Mouse (Mus musculus) CH12.LX (cell line): ENCODE results near the gene Aven. TPM values are rescaled to one million over a fixed set of nuclear protein-coding genes. Genes with fewer than 3 reads are reported as not detected.

Source experiments
- DNase-seq: peaks from one replicate; pipeline ENCODE4 v3.0.0-alpha.2; 2013; ENCODE audit errors: extremely low read depth
- H3K27ac ChIP-seq: 2 replicates; pipeline ENCODE4 v1.5.1; 2012; ENCODE audit warnings: low read depth, mild to moderate bottlenecking, control low read depth, moderate library complexity; ENCODE audit not compliant: insufficient read depth
- H3K27me3 ChIP-seq: replicated peaks from 2 replicates; pipeline ENCODE3; 2012; ENCODE audit warnings: inconsistent platforms
- H3K36me3 ChIP-seq, 2 experiments: replicated peaks in 1 of 2; 2 replicates each; pipeline versions ENCODE3 to v1.6.1; 2012; ENCODE audit warnings: inconsistent platforms in 1 of 2, low read length in 1 of 2, mild to moderate bottlenecking in 1 of 2, mixed read lengths in 1 of 2, moderate library complexity in 1 of 2; ENCODE audit not compliant: control insufficient read depth in 1 of 2, insufficient read depth in 1 of 2
- H3K4me1 ChIP-seq, 2 experiments: 2 replicates each; pipeline ENCODE4 v1.6.1; 2012; ENCODE audit warnings: inconsistent platforms in 1 of 2, moderate library complexity in 1 of 2; ENCODE audit not compliant: insufficient read depth in 2 of 2, control insufficient read depth in 1 of 2
- H3K4me2 ChIP-seq: 2 replicates; pipeline ENCODE4 v1.6.1; 2012; ENCODE audit warnings: low read depth, mild to moderate bottlenecking, control low read depth; ENCODE audit not compliant: poor library complexity, insufficient read depth, severe bottlenecking
- H3K4me3 ChIP-seq, 3 experiments: fragments of 150-350 bp in 1 of 3; sonication (generic) in 1 of 3; replicated peaks in 1 of 3; 2 replicates each; pipeline versions ENCODE3 to v1.5.1; 2011 to 2012; ENCODE audit warnings: low read depth in 2 of 3, low read length in 2 of 3, mild to moderate bottlenecking in 2 of 3, moderate library complexity in 2 of 3, control low read depth in 1 of 3, improper control_type of control experiment in 1 of 3, inconsistent platforms in 1 of 3, mixed read lengths in 1 of 3; ENCODE audit not compliant: poor library complexity in 1 of 3
- H3K79me2 ChIP-seq: replicated peaks from 2 replicates; pipeline ENCODE4 v1.6.1; 2012; ENCODE audit warnings: mild to moderate bottlenecking, moderate library complexity; ENCODE audit not compliant: control insufficient read depth, poor library complexity, insufficient read depth, severe bottlenecking; ENCODE audit errors: extremely low read depth
- H3K9ac ChIP-seq: 2 replicates; pipeline ENCODE4 v1.6.1; 2012; ENCODE audit warnings: low read depth, mild to moderate bottlenecking, control low read depth, moderate library complexity; ENCODE audit not compliant: insufficient read depth
- H3K9me3 ChIP-seq: replicated peaks from 2 replicates; pipeline ENCODE3; 2012; ENCODE audit warnings: low read length, inconsistent platforms, mixed read lengths
- CHD1 ChIP-seq: IDR thresholded peaks from 2 replicates; pipeline ENCODE4 v1.6.1; 2012; ENCODE audit warnings: low read depth, low read length, improper control_type of control experiment, inconsistent platforms
- CHD2 ChIP-seq: IDR thresholded peaks from 2 replicates; pipeline ENCODE4 v1.6.1; 2011; ENCODE audit warnings: low read length, improper control_type of control experiment
- CTCF ChIP-seq, 2 experiments: IDR thresholded peaks in 1 of 2; conservative IDR thresholded peaks in 1 of 2; 2 replicates each; pipeline ENCODE4 v1.5.1; 2011 to 2012; ENCODE audit warnings: low read depth in 2 of 2, low read length in 2 of 2, improper control_type of control experiment in 1 of 2, inconsistent platforms in 1 of 2, mild to moderate bottlenecking in 1 of 2, moderate library complexity in 1 of 2
- ETS1 ChIP-seq: conservative IDR thresholded peaks from 2 replicates; pipeline ENCODE4 v1.6.1; 2012; ENCODE audit warnings: low read depth, mild to moderate bottlenecking, inconsistent platforms, low read length, improper control_type of control experiment, moderate library complexity
- GABPA ChIP-seq: IDR thresholded peaks from 2 replicates; pipeline ENCODE4 v1.6.1; 2012; ENCODE audit warnings: low read depth, low read length, improper control_type of control experiment, inconsistent platforms; ENCODE audit not compliant: insufficient replicate concordance
- IRF4 ChIP-seq: IDR thresholded peaks from 2 replicates; pipeline ENCODE4 v1.6.1; 2014; ENCODE audit warnings: low read depth, mild to moderate bottlenecking, inconsistent platforms, low read length, improper control_type of control experiment
- JUND ChIP-seq: conservative IDR thresholded peaks from 2 replicates; pipeline ENCODE4 v1.6.1; 2011; ENCODE audit warnings: low read depth, low read length, improper control_type of control experiment
- MAX ChIP-seq: IDR thresholded peaks from 2 replicates; pipeline ENCODE4 v1.6.1; 2011; ENCODE audit warnings: low read length, improper control_type of control experiment
- MAZ ChIP-seq: IDR thresholded peaks from 2 replicates; pipeline ENCODE4 v1.6.1; 2012; ENCODE audit warnings: low read depth, mild to moderate bottlenecking, inconsistent platforms, low read length, improper control_type of control experiment, moderate library complexity
- MEF2A ChIP-seq: IDR thresholded peaks from 2 replicates; pipeline ENCODE4 v1.6.1; 2014; ENCODE audit warnings: low read depth, mild to moderate bottlenecking, inconsistent platforms, low read length, improper control_type of control experiment, borderline replicate concordance
- POLR2A ChIP-seq: IDR thresholded peaks from 2 replicates; pipeline ENCODE4 v1.6.1; 2011; ENCODE audit warnings: low read depth, mild to moderate bottlenecking, improper control_type of control experiment, low read length
- POLR2AphosphoS2 ChIP-seq: IDR thresholded peaks from 2 replicates; pipeline ENCODE4 v1.6.1; 2011; ENCODE audit warnings: low read depth, low read length, improper control_type of control experiment
- RAD21 ChIP-seq: IDR thresholded peaks from 2 replicates; pipeline ENCODE4 v1.6.1; 2011; ENCODE audit warnings: low read depth, mild to moderate bottlenecking, low read length, improper control_type of control experiment, moderate library complexity
- RCOR1 ChIP-seq: conservative IDR thresholded peaks from 2 replicates; pipeline ENCODE4 v1.6.1; 2012; ENCODE audit warnings: low read depth, mild to moderate bottlenecking, inconsistent platforms, low read length, improper control_type of control experiment
- SIN3A ChIP-seq: IDR thresholded peaks from 2 replicates; pipeline ENCODE4 v1.6.1; 2012; ENCODE audit warnings: low read length, improper control_type of control experiment, inconsistent platforms
- SMC3 ChIP-seq: IDR thresholded peaks from 2 replicates; pipeline ENCODE4 v1.6.1; 2011; ENCODE audit warnings: low read depth, low read length, improper control_type of control experiment
- TBP ChIP-seq: conservative IDR thresholded peaks from 2 replicates; pipeline ENCODE4 v1.6.1; 2011; ENCODE audit warnings: low read depth, low read length, improper control_type of control experiment
- TCF12 ChIP-seq: IDR thresholded peaks from 2 replicates; pipeline ENCODE4 v1.6.1; 2014; ENCODE audit warnings: low read depth, mild to moderate bottlenecking, inconsistent platforms, low read length, improper control_type of control experiment
- ZC3H11A ChIP-seq: IDR thresholded peaks from 2 replicates; pipeline ENCODE4 v1.6.1; 2012; ENCODE audit warnings: low read depth, mild to moderate bottlenecking, inconsistent platforms, low read length, improper control_type of control experiment
- ZKSCAN1 ChIP-seq: IDR thresholded peaks from 2 replicates; pipeline ENCODE4 v1.6.1; 2012; ENCODE audit warnings: low read depth, inconsistent platforms, low read length, improper control_type of control experiment, borderline replicate concordance
- dilution Hi-C: fragments of 300-500 bp; cut with MboI; formaldehyde crosslinking; loops from 2 replicates; pipeline ENCODE4 v1.14.3; 2020; ENCODE audit warnings: low sequenced_read_pairs; ENCODE audit not compliant: extremely low pct_unique_long_range_greater_than_20kb, extremely low pct_ligation_motif_present
- in situ Hi-C: fragments of 300-500 bp; cut with MboI; formaldehyde crosslinking; loops from 3 replicates; pipeline ENCODE4 v1.14.3; 2019; ENCODE audit warnings: low sequenced_read_pairs, low pct_ligation_motif_present, low pct_unique_long_range_greater_than_20kb, mixed read lengths
- polyA plus RNA-seq: library from polyadenylated mRNA; unstranded; fragments of >175 nt; gene quantifications from 2 replicates; pipeline ENCODE4 v1.2.1, GENCODE M21; 2012; ENCODE audit warnings: low read depth; ENCODE audit not compliant: insufficient read length
- total RNA-seq, 2 experiments: library from RNA; depleted of rRNA; stranded (reverse); fragments of 300-350 nt in 1 of 2; fragments of >200 nt in 1 of 2; gene quantifications; 2 replicates each; pipeline ENCODE4 v1.2.3; 2012 to 2014

Gene Aven
- total and polyA plus RNA-seq, 3 experiments, result 21.2 to 44.3 (median 33.9) TPM

DNA sequence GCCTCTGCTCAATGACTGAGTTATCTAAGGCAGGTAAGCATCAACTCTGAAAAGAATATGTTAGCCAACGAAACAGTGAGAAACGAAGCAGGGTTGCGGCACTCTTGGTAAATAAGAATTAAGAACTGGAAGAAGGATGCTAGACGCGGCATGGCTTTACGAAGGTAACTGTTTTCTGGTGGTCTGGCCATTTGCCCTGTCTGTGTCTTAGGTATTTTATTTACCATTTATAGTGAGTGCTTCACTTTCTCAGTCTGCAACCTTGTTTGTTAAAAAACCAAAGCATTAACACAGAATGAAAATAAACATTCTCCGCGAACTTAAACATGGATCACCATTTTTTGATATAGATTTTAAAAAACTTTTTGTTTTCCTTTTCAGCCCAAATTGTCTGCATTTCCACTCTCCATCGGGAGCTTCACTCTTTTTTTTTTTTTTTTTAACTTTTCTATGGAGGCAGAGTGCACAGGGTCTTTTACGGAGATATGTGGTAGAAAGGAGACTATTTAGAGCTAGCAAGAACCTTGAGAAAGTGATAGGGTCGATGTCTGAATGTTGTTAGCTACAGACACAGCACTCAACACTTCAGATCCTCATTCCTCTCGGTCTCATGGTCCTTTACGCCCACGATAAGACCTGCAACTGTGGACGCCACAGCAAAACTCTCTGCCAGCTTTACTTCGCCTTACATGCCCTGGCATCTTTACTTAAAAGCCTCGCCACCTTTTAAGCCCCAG, 38.5 kb upstream of the Aven start:
- Histone ChIP-seq H3K9ac (peak overlapping the region; percentile 72), H3K27ac (peak overlapping the region; percentile 23; the same call in 1 of the 2 replicates), H3K4me1 (peaks cover 0 to 36% of the 10 kb centered on the region in 2 experiments; a peak in 2 of 4 replicates), H3K27me3 (no peaks in the 10 kb centered on the region), H3K36me3 (peaks cover 4 to 10% of the 10 kb centered on the region in 2 experiments), H3K9me3 (no peaks in the 10 kb centered on the region), H3K4me2 (peak overlapping the region; percentile 55), H3K79me2 (peaks cover 34% of the 10 kb centered on the region), H3K4me3 (peak overlapping the region; percentile 76 to 95 (median 92))
- dilution Hi-C loops, result no loop called here
- in situ Hi-C loops, result loop anchor here (10.0 kb wide), 1 partner anchor 79 kb away; the partner anchor contains the start of gene Katnbl1
- no peak for DNase-seq
- TF ChIP-seq POLR2AphosphoS2, result no peak
- TF ChIP-seq IRF4, result no peak
- no peak for TF ChIP-seq MAX
- no peak for TF ChIP-seq CHD2
- no peak for TF ChIP-seq RCOR1
- TF ChIP-seq CTCF (conservative IDR thresholded peaks at IDR 0.05 in 1 of 2, IDR thresholded peaks at IDR 0.05 in 1 of 2; ENCODE audit: low read depth in 2 of 2, low read length in 2 of 2), result no peak
- TF ChIP-seq ETS1, result no peak
- no peak for TF ChIP-seq TCF12
- TF ChIP-seq TBP, result no peak
- no peak; the same call in 1 of the 2 replicates for TF ChIP-seq SMC3
- no peak for TF ChIP-seq POLR2A
- no peak for TF ChIP-seq MEF2A
- no peak for TF ChIP-seq GABPA
- no peak for TF ChIP-seq JUND
- TF ChIP-seq CHD1, result no peak
- no peak for TF ChIP-seq ZKSCAN1
- TF ChIP-seq SIN3A, result no peak
- TF ChIP-seq MAZ, result no peak
- no peak for TF ChIP-seq ZC3H11A
- TF ChIP-seq RAD21, result no peak
